Mouse (Mus musculus): ENCODE results near the gene Zkscan6. TPM values are rescaled to one million over a fixed set of nuclear protein-coding genes. Genes with fewer than 3 reads are reported as not detected.

Zkscan6 gene
- polyA plus RNA-seq, 1 experiment from 2014 or later = 20.0 TPM

DNA sequence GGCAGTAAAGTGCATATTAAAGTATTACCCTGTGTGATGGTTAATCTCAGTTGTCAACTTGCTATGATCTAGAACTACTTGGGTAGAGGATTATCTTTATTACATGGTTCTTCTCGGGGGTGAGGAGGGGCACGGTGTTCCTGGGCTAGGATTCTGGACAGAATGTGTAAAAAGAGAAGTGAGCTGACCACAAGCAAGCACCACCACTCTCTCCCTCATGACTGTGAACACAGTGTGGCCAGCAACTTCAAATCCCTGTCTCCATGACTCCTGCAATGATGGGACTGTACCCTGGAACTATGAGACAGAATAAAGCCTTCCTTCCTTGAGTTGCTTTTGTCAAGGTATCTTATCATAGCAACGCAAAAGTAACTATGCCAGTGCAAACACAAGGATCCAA lies 25.4 kb upstream of the Zkscan6 start:
- H3K9ac ChIP-seq (replicated peaks) = no peak overlapping the region
- no peak overlapping the region for H3K27ac ChIP-seq
- no peak overlapping the region for H3K4me2 ChIP-seq (replicated peaks)
- peaks cover 19% of the 10 kb centered on the region for H3K36me3 ChIP-seq
- no peak overlapping the region for H3K4me3 ChIP-seq (replicated peaks)
- H3K27me3 ChIP-seq = no peaks in the 10 kb centered on the region
- no peaks in the 10 kb centered on the region for H3K9me3 ChIP-seq
- 92% methylated on average over 3 of the region's 3 CpGs for WGBS
- H3K4me1 ChIP-seq (replicated peaks) = peaks cover 12% of the 10 kb centered on the region
- no peak for ATAC-seq

DNA sequence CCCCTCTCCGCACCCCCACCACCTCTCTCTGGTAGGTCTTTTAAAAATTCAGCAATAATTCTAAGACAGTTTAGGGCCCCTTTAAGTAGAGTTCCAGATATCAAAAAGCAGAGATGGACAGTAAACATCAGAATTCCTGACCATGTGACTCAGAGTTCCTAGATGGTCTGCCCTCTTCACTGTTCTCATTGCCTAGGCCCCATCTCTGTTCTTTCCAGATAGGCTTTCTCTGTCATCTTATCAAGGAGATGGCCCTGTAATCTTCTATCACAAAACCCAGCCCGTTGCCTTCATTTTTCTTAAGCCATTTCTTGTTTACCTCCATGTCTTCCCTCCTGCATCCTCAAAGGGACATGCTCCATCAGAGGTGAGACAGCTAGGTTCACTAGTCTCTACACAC lies 20.8 kb upstream of the Zkscan6 start:
- peaks cover 20% of the 10 kb centered on the region for H3K4me1 ChIP-seq (replicated peaks)
- no peaks in the 10 kb centered on the region for H3K9me3 ChIP-seq
- H3K4me3 ChIP-seq (replicated peaks) = peak overlapping the region; percentile 96
- H3K27me3 ChIP-seq = no peaks in the 10 kb centered on the region
- ATAC-seq = no peak
- peak overlapping the region; percentile 83 for H3K4me2 ChIP-seq (replicated peaks)
- H3K9ac ChIP-seq (replicated peaks) = no peak overlapping the region
- H3K27ac ChIP-seq = no peak overlapping the region
- H3K36me3 ChIP-seq = peaks cover under 1% of the 10 kb centered on the region; the same call in 1 of the 2 replicates
- 90% methylated on average over 2 of the region's 2 CpGs for WGBS

DNA sequence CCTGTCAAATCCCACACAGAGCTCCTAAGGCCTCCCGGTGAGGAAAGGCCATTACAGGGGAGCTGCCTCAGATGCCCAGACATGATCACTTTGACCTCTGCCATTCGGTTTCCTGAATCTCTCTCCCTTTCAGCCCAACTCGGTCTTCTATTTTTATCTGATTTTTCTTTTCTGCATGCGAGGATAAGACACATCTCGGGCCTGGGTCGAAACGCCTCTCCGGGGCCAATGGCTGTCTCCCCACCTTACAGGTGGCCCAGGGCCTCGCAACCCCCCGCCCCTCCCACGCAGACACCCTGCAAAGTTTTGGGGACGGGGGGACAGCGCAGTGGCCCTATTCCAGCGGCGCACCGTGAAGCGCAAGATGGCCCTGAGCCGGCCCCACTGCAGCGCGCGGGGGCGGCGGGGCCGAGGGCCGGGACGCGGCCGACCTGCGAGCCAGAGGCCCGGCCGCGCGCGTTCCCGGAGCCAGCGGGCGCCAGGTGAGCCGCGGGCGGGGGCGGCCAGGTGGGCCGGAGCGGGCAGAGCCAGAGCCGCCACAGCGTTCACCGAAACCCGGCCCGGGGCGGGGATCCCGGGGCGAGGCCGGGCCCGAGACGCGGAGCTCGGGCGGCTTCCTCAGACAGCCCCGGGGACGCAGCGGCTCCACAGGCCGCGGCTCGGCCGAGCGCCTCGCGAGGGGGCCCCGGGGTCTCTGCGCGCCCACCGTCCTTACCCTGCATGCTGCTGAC lies 19.4 kb upstream of the Zkscan6 start:
- peak overlapping the region; percentile 93 for H3K27ac ChIP-seq
- peaks cover 20% of the 10 kb centered on the region for H3K4me1 ChIP-seq (replicated peaks)
- no peaks in the 10 kb centered on the region for H3K9me3 ChIP-seq
- H3K36me3 ChIP-seq = no peaks in the 10 kb centered on the region
- under 1% methylated on average over 68 of the region's 71 CpGs for WGBS
- H3K4me2 ChIP-seq (replicated peaks) = peak overlapping the region; percentile 83
- H3K9ac ChIP-seq (replicated peaks) = peak overlapping the region; percentile 99
- H3K27me3 ChIP-seq = no peaks in the 10 kb centered on the region
- peak overlapping the region; percentile 96 for H3K4me3 ChIP-seq (replicated peaks)
- ATAC-seq = peak; percentile 94

DNA sequence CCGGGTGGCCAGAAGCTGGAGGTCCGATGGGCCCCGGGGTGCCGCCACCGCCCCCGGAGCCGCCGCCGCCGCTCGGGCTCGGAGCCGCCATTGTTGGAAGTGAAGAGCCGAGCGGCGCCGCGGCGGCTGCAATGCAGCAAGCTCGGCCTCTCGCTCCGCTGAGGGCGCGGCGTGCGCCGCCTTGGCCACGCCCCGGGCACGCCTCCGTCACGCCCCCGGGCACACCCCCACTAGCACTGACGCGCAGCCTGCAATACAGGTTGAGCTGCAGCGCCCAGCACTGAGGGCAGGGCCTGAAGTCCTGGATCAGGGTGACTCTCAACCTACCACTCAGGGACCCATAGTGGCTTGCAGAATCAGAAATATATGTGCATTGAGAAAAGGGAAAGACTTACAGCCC lies 18.8 kb upstream of the Zkscan6 start, which contains the start of gene Map2k4:
Gene Map2k4, minus strand, starts transcription at position 144 of the 400 bp plus-strand sequence.
- Histone ChIP-seq H3K27me3 (no peaks in the 10 kb centered on the region), H3K36me3 (no peaks in the 10 kb centered on the region), H3K9ac (replicated peaks) (peak within 1 kb of the TSS; percentile 99), H3K4me3 (replicated peaks) (peak within 1 kb of the TSS; percentile 96), H3K27ac (peak within 1 kb of the TSS; percentile 93), H3K4me1 (replicated peaks) (peaks cover 20% of the 10 kb centered on the region), H3K9me3 (no peaks in the 10 kb centered on the region), H3K4me2 (replicated peaks) (peak within 1 kb of the TSS; percentile 83)
- ATAC-seq = peak; percentile 99
- under 1% methylated on average over 36 of the region's 36 CpGs for WGBS

DNA sequence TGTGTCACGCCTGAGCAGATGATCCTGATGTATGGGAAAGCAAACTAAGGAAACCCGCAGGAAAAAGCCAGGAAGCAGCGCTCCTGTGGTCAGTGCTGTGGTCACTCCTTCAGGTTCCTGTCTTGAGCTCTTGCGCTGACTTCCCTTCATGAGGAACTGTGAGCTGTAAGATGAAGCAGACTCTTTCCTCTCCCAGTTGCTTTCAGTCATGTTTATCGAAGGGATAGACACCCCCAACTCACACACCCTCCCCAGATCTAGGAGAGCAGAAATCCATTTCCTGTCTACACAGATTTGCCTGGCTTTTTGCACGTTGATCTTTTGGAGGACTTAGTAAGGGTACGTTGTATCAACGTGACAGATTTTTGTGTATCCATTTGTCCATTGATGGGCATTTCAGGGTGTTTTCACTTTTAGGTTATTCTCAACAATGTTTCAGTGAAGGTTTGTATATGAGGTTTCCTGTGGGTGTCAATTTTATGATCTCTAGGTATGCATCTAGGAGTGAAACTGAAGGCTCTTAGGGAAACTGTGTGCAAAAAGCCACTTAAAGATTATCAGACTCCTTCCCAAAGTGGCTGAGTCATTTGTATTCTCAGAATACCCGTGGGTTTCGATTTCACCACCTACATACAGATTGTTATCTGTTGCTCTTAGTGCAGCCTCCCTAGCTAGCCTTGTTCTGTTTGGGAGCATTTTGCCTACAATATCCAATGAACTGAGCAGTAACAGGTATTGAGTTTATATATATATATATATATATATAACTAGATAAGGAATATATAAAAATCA lies 12.4 kb upstream of the Zkscan6 start:
- 82% methylated on average over 10 of the region's 10 CpGs for WGBS
- ATAC-seq = no peak

DNA sequence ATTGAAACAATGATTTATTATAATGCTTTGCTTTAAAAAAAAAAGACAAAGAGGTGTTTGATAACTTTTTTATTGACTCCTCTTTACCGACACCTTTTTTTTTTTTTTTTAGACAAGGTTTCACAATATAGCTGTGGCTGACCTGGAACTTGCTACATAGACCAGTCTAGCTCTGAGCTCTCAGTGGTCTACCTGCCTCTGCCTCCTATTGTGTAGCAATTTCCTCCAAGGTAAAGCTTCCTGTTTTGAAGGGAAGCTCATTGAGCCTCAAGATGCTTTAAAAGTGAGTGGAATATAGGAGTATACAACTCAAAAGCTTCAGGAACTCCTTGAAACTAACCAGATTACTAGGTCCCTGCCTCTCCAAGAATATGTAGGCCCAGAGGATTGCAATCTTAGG lies 11.1 kb upstream of the Zkscan6 start:
- no peak for ATAC-seq
- Histone ChIP-seq H3K4me3 (replicated peaks) (no peak overlapping the region), H3K9ac (replicated peaks) (no peak overlapping the region), H3K36me3 (no peaks in the 10 kb centered on the region), H3K4me2 (replicated peaks) (no peak overlapping the region), H3K27ac (no peak overlapping the region), H3K27me3 (no peaks in the 10 kb centered on the region), H3K9me3 (no peaks in the 10 kb centered on the region), H3K4me1 (replicated peaks) (no peaks in the 10 kb centered on the region)
- WGBS = 97% methylated on average over 1 of the region's 1 CpGs

More for the DNA sequence above, 12.4 kb upstream of the Zkscan6 start:
- Histone ChIP-seq H3K27me3 (no peaks in the 10 kb centered on the region), H3K36me3 (no peaks in the 10 kb centered on the region), H3K9ac (replicated peaks) (no peak overlapping the region), H3K4me3 (replicated peaks) (no peak overlapping the region), H3K27ac (no peak overlapping the region), H3K4me1 (replicated peaks) (no peaks in the 10 kb centered on the region), H3K9me3 (no peaks in the 10 kb centered on the region), H3K4me2 (replicated peaks) (no peak overlapping the region)

DNA sequence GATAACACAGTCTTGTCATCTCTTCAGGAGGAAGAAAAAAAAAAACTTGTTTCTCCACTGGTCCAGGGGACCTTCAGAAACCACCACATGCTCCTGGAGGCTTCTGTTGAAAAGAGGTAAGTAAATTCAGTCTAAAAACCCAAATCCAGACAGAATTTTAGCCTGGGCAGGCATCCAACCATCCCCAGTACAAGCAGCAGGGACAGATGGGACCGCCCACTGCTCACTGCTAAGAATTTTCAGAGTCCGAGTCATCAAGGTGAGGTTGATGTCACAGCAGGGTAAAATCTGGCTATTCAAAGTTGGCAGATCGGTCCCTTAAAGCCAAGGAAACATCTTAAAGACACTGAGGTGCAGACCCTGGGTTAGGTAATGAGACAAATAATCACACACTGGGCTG lies 5.1 kb upstream of the Zkscan6 start:
- no peaks in the 10 kb centered on the region for H3K9me3 ChIP-seq
- no peaks in the 10 kb centered on the region for H3K36me3 ChIP-seq
- no peak overlapping the region for H3K27ac ChIP-seq
- no peak overlapping the region for H3K9ac ChIP-seq (replicated peaks)
- H3K4me3 ChIP-seq (replicated peaks) = no peak overlapping the region
- H3K4me2 ChIP-seq (replicated peaks) = no peak overlapping the region
- 71% methylated on average over 3 of the region's 3 CpGs for WGBS
- H3K4me1 ChIP-seq (replicated peaks) = peaks cover 6% of the 10 kb centered on the region
- no peak for ATAC-seq
- H3K27me3 ChIP-seq = 0 out of 2 replicates have a peak, but pooled peaks cover 3% of the 10 kb centered on the region

DNA sequence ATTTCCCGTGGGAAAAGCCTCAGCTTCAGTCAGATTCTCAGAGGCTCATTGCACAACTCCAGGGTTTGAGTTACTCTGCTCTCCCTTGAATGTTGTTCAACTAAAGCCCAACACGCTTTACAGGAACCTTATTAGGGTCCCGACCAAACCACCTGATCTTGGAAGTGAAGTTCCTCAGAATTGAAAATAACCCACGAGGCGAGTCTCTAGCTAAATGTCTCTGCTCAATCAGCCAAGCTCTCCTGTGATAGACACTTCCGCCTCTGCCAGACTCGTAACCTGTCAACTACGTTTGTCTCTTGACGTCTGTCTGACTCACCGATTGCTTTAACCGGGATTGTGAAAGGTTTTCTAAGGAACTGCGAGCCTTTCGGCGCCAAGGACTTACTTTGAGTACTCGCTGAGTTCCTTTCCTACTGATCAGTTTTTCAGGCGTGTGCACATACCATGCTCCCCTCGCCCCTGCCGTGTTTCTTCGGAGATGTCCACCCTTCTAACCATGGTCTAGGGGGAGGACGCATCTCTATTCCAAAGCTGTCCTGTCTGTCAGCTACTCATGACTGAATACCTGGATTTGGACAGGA lies 562 bp upstream of the Zkscan6 start:
- H3K4me3 ChIP-seq (replicated peaks) = peak overlapping the region; percentile 88
- H3K36me3 ChIP-seq = no peaks in the 10 kb centered on the region
- peak overlapping the region; percentile 60 for H3K9ac ChIP-seq (replicated peaks)
- H3K9me3 ChIP-seq = no peaks in the 10 kb centered on the region
- H3K4me2 ChIP-seq (replicated peaks) = peak overlapping the region; percentile 73
- H3K27ac ChIP-seq = peak overlapping the region; percentile 6; the same call in 1 of the 2 replicates
- peaks cover 22% of the 10 kb centered on the region for H3K4me1 ChIP-seq (replicated peaks)
- WGBS = 3% methylated on average over 20 of the region's 20 CpGs
- ATAC-seq = no peak
- 0 out of 2 replicates have a peak, but pooled peaks cover 3% of the 10 kb centered on the region for H3K27me3 ChIP-seq

DNA sequence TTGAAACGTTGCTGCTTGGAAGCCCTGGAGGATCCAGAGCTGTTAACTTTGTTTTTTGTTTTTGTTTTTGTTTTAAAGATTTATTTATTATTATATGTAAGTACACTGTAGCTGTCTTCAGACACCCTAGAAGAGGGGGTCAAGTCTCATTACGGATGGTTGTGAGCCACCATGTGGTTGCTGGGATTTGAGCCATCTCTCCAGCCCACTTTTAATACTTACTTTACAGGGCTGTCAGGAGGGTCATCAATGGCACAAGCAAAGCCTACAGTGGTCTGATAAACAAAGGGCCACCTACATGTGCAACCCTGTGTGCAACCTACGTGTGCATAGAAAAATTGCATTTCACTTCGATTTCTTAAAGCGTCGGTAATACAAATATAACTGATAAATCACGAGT lies 626 bp downstream of the Zkscan6 start:
- Histone ChIP-seq H3K9me3 (no peaks in the 10 kb centered on the region), H3K9ac (replicated peaks) (peak overlapping the region; percentile 80), H3K27ac (peak overlapping the region; percentile 80), H3K4me3 (replicated peaks) (peak overlapping the region; percentile 88), H3K36me3 (no peaks in the 10 kb centered on the region), H3K4me1 (replicated peaks) (peaks cover 33% of the 10 kb centered on the region), H3K27me3 (0 out of 2 replicates have a peak, but pooled peaks cover 3% of the 10 kb centered on the region), H3K4me2 (replicated peaks) (peak overlapping the region; percentile 73)
- WGBS = 49% methylated on average over 7 of the region's 7 CpGs
- peak; percentile 7; the same call in 1 of the 2 replicates for ATAC-seq

DNA sequence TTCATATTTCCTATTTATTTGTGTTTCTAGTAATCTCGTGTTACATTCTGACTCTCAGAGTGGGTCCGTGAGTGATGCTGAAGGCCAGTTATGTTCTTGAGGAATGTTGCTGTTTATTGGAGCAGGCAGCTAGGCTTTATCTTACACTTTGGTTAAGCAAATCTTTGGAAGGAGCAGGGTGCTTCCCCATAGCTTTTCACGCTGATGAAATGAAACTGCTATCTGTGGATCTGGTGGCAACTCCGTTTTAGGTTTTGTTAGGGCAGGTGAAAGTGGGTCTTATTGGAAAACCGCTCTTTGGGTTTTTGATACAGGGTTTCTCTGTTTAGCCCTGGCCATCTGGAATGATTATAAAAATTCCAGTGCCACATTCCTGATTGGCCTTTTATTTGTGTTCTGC lies 5.1 kb downstream of the Zkscan6 start:
- 23% methylated on average over 5 of the region's 5 CpGs for WGBS

DNA sequence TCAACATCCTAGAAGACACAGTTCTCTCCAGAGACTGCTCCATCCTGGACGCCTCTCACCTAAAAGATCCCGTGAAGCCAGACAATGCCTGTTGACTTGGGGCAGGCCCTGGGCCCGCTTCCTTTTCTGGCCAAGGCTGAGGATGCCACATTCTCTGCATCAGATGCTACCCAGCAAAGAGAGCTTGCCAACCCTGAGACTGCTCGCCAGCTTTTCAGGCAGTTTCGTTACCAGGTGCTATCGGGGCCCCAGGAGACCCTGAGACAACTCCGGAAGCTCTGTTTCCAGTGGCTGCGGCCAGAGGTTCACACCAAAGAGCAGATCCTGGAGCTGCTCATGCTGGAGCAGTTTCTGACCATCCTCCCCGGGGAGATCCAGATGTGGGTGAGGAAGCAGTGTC lies 7.4 kb downstream of the Zkscan6 start:
- Histone ChIP-seq H3K4me3 (replicated peaks) (no peak overlapping the region), H3K4me1 (replicated peaks) (peaks cover 17% of the 10 kb centered on the region), H3K9ac (replicated peaks) (no peak overlapping the region), H3K27me3 (no peaks in the 10 kb centered on the region), H3K36me3 (peaks cover 37% of the 10 kb centered on the region), H3K27ac (no peak overlapping the region), H3K9me3 (no peaks in the 10 kb centered on the region), H3K4me2 (replicated peaks) (no peak overlapping the region)
- 94% methylated on average over 9 of the region's 9 CpGs for WGBS
- ATAC-seq = no peak

More for the DNA sequence above, 5.1 kb downstream of the Zkscan6 start:
- no peak overlapping the region for H3K4me2 ChIP-seq (replicated peaks)
- no peak overlapping the region for H3K27ac ChIP-seq
- H3K27me3 ChIP-seq = no peaks in the 10 kb centered on the region
- H3K9ac ChIP-seq (replicated peaks) = no peak overlapping the region
- H3K9me3 ChIP-seq = no peaks in the 10 kb centered on the region
- H3K4me1 ChIP-seq (replicated peaks) = peaks cover 33% of the 10 kb centered on the region
- H3K4me3 ChIP-seq (replicated peaks) = no peak overlapping the region
- peaks cover 26% of the 10 kb centered on the region for H3K36me3 ChIP-seq
- no peak for ATAC-seq

DNA sequence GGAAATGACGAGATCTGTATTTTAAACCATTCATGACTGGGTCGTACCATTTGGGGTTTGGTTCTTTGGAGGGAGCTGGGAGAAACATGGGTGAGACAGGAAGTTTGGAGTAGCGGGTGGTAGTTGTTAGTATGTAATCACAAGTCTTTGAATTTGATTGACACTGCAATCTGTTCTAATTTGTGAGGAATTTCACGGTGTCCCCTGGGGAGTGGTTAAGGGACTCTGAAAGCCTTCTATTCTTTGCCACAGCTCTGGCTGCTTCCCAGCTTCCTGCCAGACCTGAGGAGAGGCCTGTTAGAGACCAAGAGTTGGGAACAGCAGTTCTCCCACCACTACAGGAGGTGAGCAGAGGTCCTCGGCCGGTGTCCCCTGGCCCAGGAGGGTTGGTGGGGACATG lies 9.3 kb downstream of the Zkscan6 start:
- Histone ChIP-seq H3K27ac (no peak overlapping the region), H3K4me3 (replicated peaks) (no peak overlapping the region), H3K4me2 (replicated peaks) (no peak overlapping the region), H3K27me3 (no peaks in the 10 kb centered on the region), H3K9ac (replicated peaks) (no peak overlapping the region), H3K36me3 (peaks cover 39% of the 10 kb centered on the region), H3K4me1 (replicated peaks) (peaks cover 17% of the 10 kb centered on the region), H3K9me3 (no peaks in the 10 kb centered on the region)
- ATAC-seq = no peak
- 68% methylated on average over 6 of the region's 6 CpGs for WGBS

Data from midbrain, embryonic 13.5 days (tissue).